Mouse (Mus musculus) gastrocnemius, adult 18-20 months (tissue): ENCODE measurements around the gene 4930519P11Rik. TPM values are rescaled to one million over a fixed set of nuclear protein-coding genes. Genes with fewer than 3 reads are reported as not detected.

Experiments used
- total RNA-seq, 2 experiments: library from RNA; stranded (reverse); gene quantifications; 2 replicates each; pipeline ENCODE4 v1.2.3; 2021

4930519P11Rik gene
- total RNA-seq, 2 experiments from 2014 or later: not detected

Other genes with a start within 250 kb of the 4930519P11Rik start
- 10 to 100 TPM; 11.2 to 15.1 TPM for gene Cdk5rap1, start 240.4 kb downstream of the 4930519P11Rik start, total RNA-seq
- 100 to 1,000 TPM; 180 to 200 TPM for gene Snta1, start 205.3 kb downstream of the 4930519P11Rik start, total RNA-seq
- 10 to 100 TPM; 14.8 to 19.4 TPM for gene Cbfa2t2, start 177.0 kb downstream of the 4930519P11Rik start, total RNA-seq
- not detected for gene 1700003F12Rik, start 66.4 kb downstream of the 4930519P11Rik start, total RNA-seq
- gene Actl10, start 61.7 kb downstream of the 4930519P11Rik start, total RNA-seq: not detected
- under 1 TPM; 0.30 to 0.36 TPM for gene Necab3, start 54.5 kb downstream of the 4930519P11Rik start, total RNA-seq
- gene E2f1, start 43.5 kb downstream of the 4930519P11Rik start, total RNA-seq: under 1 TPM; 0.28 to 0.30 TPM
- 10 to 100 TPM; 12.3 to 14.1 TPM for gene Pxmp4, start 9.7 kb downstream of the 4930519P11Rik start, total RNA-seq
- 1 to 10 TPM; 2.5 to 2.9 TPM for gene Zfp341, start 140 bp downstream of the 4930519P11Rik start, total RNA-seq
- 100 to 1,000 TPM; 121 to 127 TPM for gene Chmp4b, start 38.3 kb upstream of the 4930519P11Rik start, total RNA-seq
- not detected for gene Gm14214, start 156.6 kb upstream of the 4930519P11Rik start, total RNA-seq
- gene Raly, start 177.7 kb upstream of the 4930519P11Rik start, total RNA-seq: 10 to 100 TPM; 54.4 to 59.5 TPM
- gene a, start 178.0 kb upstream of the 4930519P11Rik start, total RNA-seq: not detected